Mouse (Mus musculus): ENCODE measurements around the gene 2900026A02Rik.
A peak's percentile ranks its signal among the peaks of the same experiment; 100 is the strongest.

The 2900026A02Rik gene

GRCm38 (mm10) chr5:113174916-113175692, 45.9 kb downstream of the 2900026A02Rik start:
- DNase-seq (ENCODE audit: low spot score) = peak; percentile 78

GRCm38 (mm10) chr5:113173318-113173717, 47.7 kb downstream of the 2900026A02Rik start:
- peak; percentile 75 for DNase-seq (ENCODE audit: low spot score)

- DNase-seq (ENCODE audit: low spot score) = no peak
These were observed 49.0 kb downstream of the 2900026A02Rik start for GRCm38 (mm10) chr5:113171968-113172578.

GRCm38 (mm10) chr5:113170064-113170754, 50.8 kb downstream of the 2900026A02Rik start:
- DNase-seq (ENCODE audit: low spot score) = no peak

- DNase-seq (ENCODE audit: low spot score) = peak; percentile 53
These were observed 53.3 kb downstream of the 2900026A02Rik start for GRCm38 (mm10) chr5:113167733-113168132.

- no peak for DNase-seq (ENCODE audit: low spot score)
These were observed 55.6 kb downstream of the 2900026A02Rik start for GRCm38 (mm10) chr5:113165481-113165880.

- peak; percentile 90 for DNase-seq (ENCODE audit: low spot score)
These were observed 56.1 kb downstream of the 2900026A02Rik start for GRCm38 (mm10) chr5:113164873-113165441.

- DNase-seq (ENCODE audit: low spot score) = no peak
These were observed 56.6 kb downstream of the 2900026A02Rik start for GRCm38 (mm10) chr5:113164448-113164847.

- peak; percentile 55 for DNase-seq (ENCODE audit: low spot score)
These were observed 57.9 kb downstream of the 2900026A02Rik start for GRCm38 (mm10) chr5:113163116-113163515.

- no peak for DNase-seq (ENCODE audit: low spot score)
These were observed 58.3 kb downstream of the 2900026A02Rik start for GRCm38 (mm10) chr5:113162699-113163098.

- DNase-seq (ENCODE audit: low spot score) = no peak
These were observed 59.5 kb downstream of the 2900026A02Rik start for GRCm38 (mm10) chr5:113161576-113161975.

- DNase-seq (ENCODE audit: low spot score) = no peak
These were observed 60.7 kb downstream of the 2900026A02Rik start for GRCm38 (mm10) chr5:113160320-113160719.

- DNase-seq (ENCODE audit: low spot score) = peak; percentile 76
These were observed 62.2 kb downstream of the 2900026A02Rik start for GRCm38 (mm10) chr5:113158759-113159355.

- no peak for DNase-seq (ENCODE audit: low spot score)
These were observed 63.4 kb downstream of the 2900026A02Rik start for GRCm38 (mm10) chr5:113157588-113157987.

GRCm38 (mm10) chr5:113157006-113157405, 64.0 kb downstream of the 2900026A02Rik start:
- DNase-seq (ENCODE audit: low spot score) = no peak

- peak; percentile 87 for DNase-seq (ENCODE audit: low spot score)
These were observed 65.9 kb downstream of the 2900026A02Rik start for GRCm38 (mm10) chr5:113155133-113155532.

- no peak for DNase-seq (ENCODE audit: low spot score)
These were observed 66.6 kb downstream of the 2900026A02Rik start for GRCm38 (mm10) chr5:113154441-113154840.

GRCm38 (mm10) chr5:113153508-113153830, 67.6 kb downstream of the 2900026A02Rik start:
- no peak for DNase-seq (ENCODE audit: low spot score)

GRCm38 (mm10) chr5:113152663-113153507, 68.2 kb downstream of the 2900026A02Rik start:
- peak; percentile 57 for DNase-seq (ENCODE audit: low spot score)

GRCm38 (mm10) chr5:113151554-113152103, 69.4 kb downstream of the 2900026A02Rik start:
- DNase-seq (ENCODE audit: low spot score) = no peak
